Mouse (Mus musculus): ENCODE data around the gene Lce1h. TPM values are rescaled to one million over a fixed set of nuclear protein-coding genes. Genes with fewer than 3 reads are reported as not detected.

Gene Lce1h
- polyA plus RNA-seq, 1 experiment from 2014 or later, result not detected

- H3K27ac ChIP-seq (ENCODE audit: low read length), result no peak within 1 kb of the TSS
- WGBS, result 73% methylated on average over 3 of the region's 3 CpGs
Observed at GRCm38 (mm10) chr3:92720250-92720649, 44.6 kb downstream of the Lce1h start, which contains the start of gene Lce1f. TSS of gene Lce1f (minus strand) at chr3:92720350.

GRCm38 (mm10) chr3:92715122-92715521, 49.7 kb downstream of the Lce1h start:
- H3K36me3 ChIP-seq (ENCODE audit: control insufficient read depth, insufficient read depth, low read length), result no peaks in the 10 kb centered on the region
- H3K27me3 ChIP-seq (ENCODE audit: control insufficient read depth, insufficient read depth, low read length), result no peaks in the 10 kb centered on the region
- H3K9ac ChIP-seq (replicated peaks; ENCODE audit: low read depth, low read length), result no peak overlapping the region
- no peaks in the 10 kb centered on the region for H3K4me1 ChIP-seq (ENCODE audit: control insufficient read depth, insufficient read depth, low read length)
- H3K4me2 ChIP-seq (replicated peaks; ENCODE audit: low read depth, low read length), result no peak overlapping the region
- no peak for ATAC-seq (ENCODE audit: insufficient number of reproducible peaks, insufficient read depth, low FRiP score, low read depth)
- no peaks in the 10 kb centered on the region for H3K9me3 ChIP-seq (ENCODE audit: control insufficient read depth, low read depth, low read length)
- no peak overlapping the region for H3K27ac ChIP-seq (ENCODE audit: low read length)
- no peak overlapping the region for H3K4me3 ChIP-seq (ENCODE audit: low read depth, low read length)

More at GRCm38 (mm10) chr3:92720250-92720649, 44.6 kb downstream of the Lce1h start, which contains the start of gene Lce1f:
- Histone ChIP-seq H3K9me3 (ENCODE audit: control insufficient read depth, low read depth, low read length) (no peaks in the 10 kb centered on the region), H3K9ac (replicated peaks; ENCODE audit: low read depth, low read length) (no peak within 1 kb of the TSS), H3K4me2 (replicated peaks; ENCODE audit: low read depth, low read length) (no peak within 1 kb of the TSS), H3K4me3 (ENCODE audit: low read depth, low read length) (no peak within 1 kb of the TSS), H3K27me3 (ENCODE audit: control insufficient read depth, insufficient read depth, low read length) (no peaks in the 10 kb centered on the region), H3K4me1 (ENCODE audit: control insufficient read depth, insufficient read depth, low read length) (no peaks in the 10 kb centered on the region), H3K36me3 (ENCODE audit: control insufficient read depth, insufficient read depth, low read length) (no peaks in the 10 kb centered on the region)
- ATAC-seq (ENCODE audit: insufficient number of reproducible peaks, insufficient read depth, low FRiP score, low read depth), result no peak

Other genes with a start within 250 kb of the Lce1h start
- gene 2310046K23Rik, start 230.6 kb downstream of the Lce1h start, polyA plus RNA-seq (2014; fragmentation: Nextera tagmentation; extraction: Ambion mirVana), result not detected in 2 replicates
- 0.25 and 0.52 TPM in 2 replicates for gene Ivl, start 191.3 kb downstream of the Lce1h start, polyA plus RNA-seq (2014; fragmentation: Nextera tagmentation; extraction: Ambion mirVana)
- gene Smcp, start 176.1 kb downstream of the Lce1h start, polyA plus RNA-seq (2014; fragmentation: Nextera tagmentation; extraction: Ambion mirVana), result not detected in 2 replicates
- gene 2210017I01Rik, start 157.6 kb downstream of the Lce1h start, polyA plus RNA-seq (2014; fragmentation: Nextera tagmentation; extraction: Ambion mirVana), result not detected in 2 replicates
- not detected in 2 replicates for gene Lce6a, start 143.4 kb downstream of the Lce1h start, polyA plus RNA-seq (2014; fragmentation: Nextera tagmentation; extraction: Ambion mirVana)
- gene Lce1a1, start 116.8 kb downstream of the Lce1h start, polyA plus RNA-seq (2014; fragmentation: Nextera tagmentation; extraction: Ambion mirVana), result not detected in 2 replicates
- gene Lce1b, start 108.1 kb downstream of the Lce1h start, polyA plus RNA-seq (2014; fragmentation: Nextera tagmentation; extraction: Ambion mirVana), result not detected in 2 replicates
- gene Lce1a2, start 94.8 kb downstream of the Lce1h start, polyA plus RNA-seq (2014; fragmentation: Nextera tagmentation; extraction: Ambion mirVana), result not detected in 2 replicates
- gene Lce1c, start 85.8 kb downstream of the Lce1h start, polyA plus RNA-seq (2014; fragmentation: Nextera tagmentation; extraction: Ambion mirVana), result not detected in 2 replicates
- gene Lce1d, start 77.9 kb downstream of the Lce1h start, polyA plus RNA-seq (2014; fragmentation: Nextera tagmentation; extraction: Ambion mirVana), result not detected in 2 replicates
- gene Lce1e, start 56.0 kb downstream of the Lce1h start, polyA plus RNA-seq (2014; fragmentation: Nextera tagmentation; extraction: Ambion mirVana), result not detected in 2 replicates
- gene Lce1f, start 44.7 kb downstream of the Lce1h start, polyA plus RNA-seq (2014; fragmentation: Nextera tagmentation; extraction: Ambion mirVana), result not detected in 2 replicates
- not detected in 2 replicates for gene Gm38119, start 26.0 kb downstream of the Lce1h start, polyA plus RNA-seq (2014; fragmentation: Nextera tagmentation; extraction: Ambion mirVana)
- gene Lce1g, start 12.7 kb downstream of the Lce1h start, polyA plus RNA-seq (2014; fragmentation: Nextera tagmentation; extraction: Ambion mirVana), result not detected in 2 replicates
- gene Lce1i, start 13.8 kb upstream of the Lce1h start, polyA plus RNA-seq (2014; fragmentation: Nextera tagmentation; extraction: Ambion mirVana), result not detected in 2 replicates
- gene Lce1j, start 25.4 kb upstream of the Lce1h start, polyA plus RNA-seq (2014; fragmentation: Nextera tagmentation; extraction: Ambion mirVana), result not detected in 2 replicates
- not detected in 2 replicates for gene Lce1k, start 42.8 kb upstream of the Lce1h start, polyA plus RNA-seq (2014; fragmentation: Nextera tagmentation; extraction: Ambion mirVana)
- gene Kprp, start 62.2 kb upstream of the Lce1h start, polyA plus RNA-seq (2014; fragmentation: Nextera tagmentation; extraction: Ambion mirVana), result 0.15 TPM in 1 of 2 replicates, not detected in the other
- gene Lce1l, start 86.2 kb upstream of the Lce1h start, polyA plus RNA-seq (2014; fragmentation: Nextera tagmentation; extraction: Ambion mirVana), result not detected in 2 replicates
- gene 2310050C09Rik, start 105.2 kb upstream of the Lce1h start, polyA plus RNA-seq (2014; fragmentation: Nextera tagmentation; extraction: Ambion mirVana), result not detected in 2 replicates
- gene Lce3a, start 161.2 kb upstream of the Lce1h start, polyA plus RNA-seq (2014; fragmentation: Nextera tagmentation; extraction: Ambion mirVana), result not detected in 2 replicates
- not detected in 2 replicates for gene Lce3b, start 167.9 kb upstream of the Lce1h start, polyA plus RNA-seq (2014; fragmentation: Nextera tagmentation; extraction: Ambion mirVana)
- gene Lce3c, start 179.4 kb upstream of the Lce1h start, polyA plus RNA-seq (2014; fragmentation: Nextera tagmentation; extraction: Ambion mirVana), result not detected in 2 replicates
- not detected in 2 replicates for gene Lce3d, start 192.3 kb upstream of the Lce1h start, polyA plus RNA-seq (2014; fragmentation: Nextera tagmentation; extraction: Ambion mirVana)
- gene Lce3e, start 202.0 kb upstream of the Lce1h start, polyA plus RNA-seq (2014; fragmentation: Nextera tagmentation; extraction: Ambion mirVana), result not detected in 2 replicates
- gene Lce3f, start 227.2 kb upstream of the Lce1h start, polyA plus RNA-seq (2014; fragmentation: Nextera tagmentation; extraction: Ambion mirVana), result not detected in 2 replicates